Mouse (Mus musculus) thymus, adult 2 months (tissue): Measurements from ENCODE around the gene Slc35a5.

Experiments
- CTCF ChIP-seq: fragments of 200-500 bp; IDR thresholded peaks from 2 replicates; pipeline ENCODE4 v1.5.1; 2012; ENCODE audit warnings: mild to moderate bottlenecking, control low read depth, low read length, moderate library complexity, borderline replicate concordance; ENCODE audit not compliant: control insufficient read depth, poor library complexity, insufficient read depth; ENCODE audit errors: extremely low read depth
- POLR2A ChIP-seq: fragments of 200-500 bp; IDR thresholded peaks from 2 replicates; pipeline ENCODE4 v1.6.1; 2012; ENCODE audit warnings: mild to moderate bottlenecking, low read length, control low read depth, moderate library complexity; ENCODE audit not compliant: control insufficient read depth, poor library complexity, insufficient read depth; ENCODE audit errors: extremely low read depth

DNA sequence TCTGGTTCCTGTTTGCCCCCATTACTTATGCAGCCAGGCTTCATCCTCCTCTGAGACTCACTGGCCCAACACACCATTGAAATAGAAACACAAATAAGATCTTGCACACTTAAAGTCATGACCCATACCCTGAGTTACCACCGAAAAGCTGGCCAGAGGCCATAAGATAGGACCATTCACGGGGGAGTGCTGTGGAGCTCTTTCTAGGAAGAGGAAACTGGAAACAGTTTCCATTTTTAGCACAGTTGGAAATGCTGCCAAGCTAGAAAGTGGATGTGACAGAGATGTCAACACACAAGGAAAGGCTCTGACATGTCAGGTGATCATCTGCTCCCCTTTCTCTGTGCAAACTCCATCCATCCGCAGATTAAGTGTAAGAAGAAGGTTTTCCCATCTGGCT is 57.6 kb downstream of the Slc35a5 start:
- TF ChIP-seq CTCF, result no peak
- TF ChIP-seq POLR2A, result no peak
